Mouse (Mus musculus) liver, embryonic 15.5 days (tissue): ENCODE data around the gene E4f1. TPM values are rescaled to one million over a fixed set of nuclear protein-coding genes. Genes with fewer than 3 reads are reported as not detected.
"Not testable (repeated sequence)": the region's sequence is repeated elsewhere in the genome, so short reads cannot be mapped to it uniquely, and the experiment has no call there.

Experiments used
- ATAC-seq: fragments of 200-750 bp; cut with Nextera tagmentation; 2 replicates; pipeline ENCODE4 v1.8.0; 2017; ENCODE audit warnings: moderate number of reproducible peaks, mild to moderate bottlenecking, moderate library complexity; ENCODE audit not compliant: insufficient read depth
- H3K27ac ChIP-seq: fragments of 300-500 bp; sonication (generic); replicated peaks from 2 replicates; pipeline ENCODE4 v1.5.1; 2015; ENCODE audit warnings: mild to moderate bottlenecking, inconsistent platforms
- H3K27me3 ChIP-seq: fragments of 300-500 bp; sonication (generic); 2 replicates; pipeline ENCODE4 v1.6.1; 2015; ENCODE audit warnings: mild to moderate bottlenecking, inconsistent platforms
- H3K36me3 ChIP-seq: fragments of 300-500 bp; sonication (generic); replicated peaks from 2 replicates; pipeline ENCODE4 v1.6.1; 2015; ENCODE audit warnings: moderate library complexity, mild to moderate bottlenecking, inconsistent platforms
- H3K4me1 ChIP-seq: fragments of 300-500 bp; sonication (generic); replicated peaks from 2 replicates; pipeline ENCODE4 v1.6.1; 2015; ENCODE audit warnings: inconsistent platforms
- H3K4me2 ChIP-seq: fragments of 300-500 bp; sonication (generic); 2 replicates; pipeline ENCODE4 v1.6.1; 2015; ENCODE audit warnings: moderate library complexity, mild to moderate bottlenecking, inconsistent platforms
- H3K4me3 ChIP-seq: fragments of 300-500 bp; sonication (generic); replicated peaks from 2 replicates; pipeline ENCODE4 v1.5.1; 2015; ENCODE audit warnings: mild to moderate bottlenecking, inconsistent platforms
- H3K9ac ChIP-seq: fragments of 300-500 bp; sonication (generic); 2 replicates; pipeline ENCODE4 v1.6.1; 2015; ENCODE audit warnings: moderate library complexity, mild to moderate bottlenecking, inconsistent platforms
- H3K9me3 ChIP-seq: fragments of 300-500 bp; sonication (generic); replicated peaks from 2 replicates; pipeline ENCODE4 v1.6.1; 2016; ENCODE audit warnings: inconsistent platforms
- WGBS: fragments of 180-500 bp; shearing (Covaris S2); methylation state at CpG from one replicate; pipeline ENCODE4 v1.1.7; 2015; ENCODE audit warnings: mixed read lengths; ENCODE audit not compliant: insufficient replicate concordance; 5-methylcytosine and 5-hydroxymethylcytosine counted together
- polyA plus RNA-seq: library from polyadenylated mRNA; unstranded; fragments of >200 nt; fragmentation: Nextera tagmentation; extraction: Ambion mirVana; gene quantifications from 2 replicates; pipeline ENCODE4 v1.2.1, GENCODE M21; 2015

The E4f1 gene
- polyA plus RNA-seq, 1 experiment from 2014 or later = 11.5 TPM

DNA sequence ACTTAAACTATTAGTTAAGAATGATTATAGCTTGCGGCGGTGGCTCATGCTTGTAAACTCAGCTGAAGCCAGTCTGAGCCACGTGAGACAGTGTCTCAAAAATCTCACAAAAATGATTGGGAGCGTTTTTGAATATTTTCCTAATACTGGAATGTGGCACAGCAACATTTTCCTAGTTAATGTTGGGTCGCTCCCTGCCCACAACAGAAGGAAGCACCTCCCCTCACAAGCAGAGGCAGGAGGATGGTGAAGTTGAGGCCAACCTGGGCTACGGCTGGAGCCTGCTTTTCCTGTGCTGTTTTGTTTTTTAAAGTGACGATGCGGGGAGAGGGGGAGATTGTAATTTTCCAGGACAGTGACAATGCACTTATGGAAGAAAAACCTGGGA lies 42.9 kb downstream of the E4f1 start:
- H3K36me3 ChIP-seq = peaks cover 32% of the 10 kb centered on the region
- H3K9me3 ChIP-seq = no peaks in the 10 kb centered on the region
- peak overlapping the region; percentile 83 for H3K4me2 ChIP-seq
- 1% methylated on average over 8 of the region's 8 CpGs for WGBS
- peak overlapping the region; percentile 79 for H3K9ac ChIP-seq
- ATAC-seq = no peak
- peak overlapping the region; percentile 72 for H3K4me3 ChIP-seq
- H3K4me1 ChIP-seq = peaks cover 25% of the 10 kb centered on the region
- H3K27ac ChIP-seq = peak overlapping the region; percentile 92
- no peaks in the 10 kb centered on the region for H3K27me3 ChIP-seq

DNA sequence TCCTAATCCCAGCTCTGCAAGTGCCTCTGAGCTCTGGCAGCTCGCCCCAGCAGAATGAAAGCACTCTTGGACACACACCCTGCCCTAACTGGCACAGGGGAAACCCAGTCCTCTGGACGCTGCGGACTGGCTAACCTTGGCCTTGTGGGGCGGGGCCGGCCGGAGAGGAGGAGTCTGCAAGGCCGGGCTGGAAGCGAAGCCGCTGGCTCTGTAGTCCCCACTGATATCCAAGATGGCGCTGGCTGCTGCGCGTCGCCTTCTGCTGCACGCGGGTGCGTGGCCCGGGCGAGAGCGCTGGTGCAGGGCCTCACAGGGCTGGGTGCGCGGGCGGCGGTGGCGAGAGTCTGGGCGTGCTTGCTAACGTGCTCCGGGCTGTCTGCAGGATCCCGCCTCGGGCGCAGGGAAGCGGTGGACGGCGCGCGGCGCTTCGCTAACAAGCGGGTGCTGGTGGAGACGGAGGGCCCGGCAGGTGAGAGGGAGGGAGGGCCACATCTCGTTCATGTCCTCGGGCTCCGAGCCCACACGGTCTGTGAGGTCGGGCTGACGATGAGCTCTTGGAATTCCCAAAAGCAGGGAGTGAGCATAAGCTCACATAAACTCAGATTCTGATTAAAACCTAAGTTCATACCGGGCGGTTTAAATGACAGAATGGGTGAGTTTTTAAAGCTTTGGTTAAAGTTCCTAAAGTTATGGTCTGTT lies 43.5 kb downstream of the E4f1 start, which contains the start of gene Eci1:
Eci1 (plus strand) TSS at position 171 of the 699 bp plus-strand sequence.
- Histone ChIP-seq H3K4me2 (peak within 1 kb of the TSS; percentile 83), H3K27me3 (no peaks in the 10 kb centered on the region), H3K36me3 (peaks cover 38% of the 10 kb centered on the region), H3K4me3 (peak within 1 kb of the TSS; percentile 72), H3K9ac (peak within 1 kb of the TSS; percentile 79), H3K9me3 (no peaks in the 10 kb centered on the region), H3K4me1 (peaks cover 25% of the 10 kb centered on the region), H3K27ac (peak within 1 kb of the TSS; percentile 92)
- under 1% methylated on average over 48 of the region's 48 CpGs for WGBS
- ATAC-seq = peak; percentile 96

DNA sequence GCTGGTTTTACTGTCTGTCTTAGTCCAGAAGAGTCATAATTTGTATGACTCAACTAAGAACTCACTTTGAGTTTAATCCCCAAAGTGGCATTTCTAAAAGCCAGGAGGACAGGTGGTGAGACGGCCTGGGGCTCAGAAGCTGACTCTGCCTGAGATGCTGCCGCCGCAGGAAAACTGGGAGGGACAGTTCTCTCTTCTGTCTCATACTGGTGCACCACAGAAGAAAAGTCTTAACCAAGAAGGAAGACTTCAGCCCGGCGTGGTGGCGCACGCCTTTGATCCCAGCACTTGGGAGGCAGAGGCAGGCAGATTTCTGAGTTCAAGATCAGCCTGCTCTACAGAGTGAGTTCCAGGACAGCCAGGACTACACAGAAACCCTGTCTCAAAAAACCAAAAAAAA lies 44.2 kb downstream of the E4f1 start:
- H3K4me3 ChIP-seq = peak overlapping the region; percentile 72
- peaks cover 25% of the 10 kb centered on the region for H3K4me1 ChIP-seq
- peak overlapping the region; percentile 79; the same call in 1 of the 2 replicates for H3K9ac ChIP-seq
- peaks cover 45% of the 10 kb centered on the region for H3K36me3 ChIP-seq
- H3K9me3 ChIP-seq = no peaks in the 10 kb centered on the region
- H3K27ac ChIP-seq = peak overlapping the region; percentile 92; the same call in 1 of the 2 replicates
- no peaks in the 10 kb centered on the region for H3K27me3 ChIP-seq
- no peak for ATAC-seq
- 87% methylated on average over 7 of the region's 7 CpGs for WGBS
- peak overlapping the region; percentile 83 for H3K4me2 ChIP-seq

DNA sequence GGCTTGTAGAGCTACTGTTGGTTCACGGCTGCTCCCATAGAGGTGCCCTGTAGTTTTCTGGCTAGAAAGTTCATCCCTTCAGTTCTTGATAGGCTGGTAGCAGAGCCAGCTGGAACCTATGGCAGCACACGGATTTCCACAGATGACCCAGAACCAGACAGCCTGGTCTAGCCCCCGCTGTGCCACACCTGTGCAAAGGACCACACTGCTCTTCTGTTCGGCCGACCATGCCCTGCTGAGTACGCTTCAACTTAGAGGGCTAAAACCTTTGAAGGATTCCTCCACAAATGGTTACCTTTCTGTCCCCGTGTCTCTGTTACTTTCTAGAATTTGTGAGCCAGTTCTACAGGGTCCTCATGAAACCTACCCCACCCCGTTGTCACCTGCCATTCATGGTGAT lies 44.8 kb downstream of the E4f1 start:
- H3K4me2 ChIP-seq, H3K9me3 ChIP-seq, H3K4me3 ChIP-seq, H3K9ac ChIP-seq, H3K27ac ChIP-seq, H3K27me3 ChIP-seq, ATAC-seq: not testable (repeated sequence)
- H3K36me3 ChIP-seq = peaks cover 51% of the 10 kb centered on the region
- H3K4me1 ChIP-seq = peaks cover 25% of the 10 kb centered on the region
- 87% methylated on average over 6 of the region's 8 CpGs for WGBS

DNA sequence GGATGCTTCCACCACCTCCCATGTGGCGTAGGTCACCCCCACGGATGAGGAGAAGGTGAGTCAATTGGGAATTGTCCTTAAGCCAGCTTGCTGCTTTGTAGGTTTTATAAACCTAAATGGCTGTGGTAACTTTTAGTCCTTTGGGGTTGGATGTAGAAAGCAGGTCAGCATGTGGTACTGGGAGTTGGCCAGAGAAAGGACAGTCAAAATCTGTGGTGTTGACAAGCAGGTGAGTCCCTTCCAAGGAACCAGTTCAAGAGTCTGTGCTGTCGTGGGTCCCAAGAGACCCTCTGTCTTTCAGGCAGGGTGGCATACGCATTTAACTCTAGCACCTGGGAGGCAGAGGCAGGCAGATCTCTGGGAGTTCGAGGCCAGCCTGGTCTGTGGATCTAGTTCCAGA lies 45.6 kb downstream of the E4f1 start:
- no peak overlapping the region for H3K27ac ChIP-seq
- no peak overlapping the region for H3K4me3 ChIP-seq
- H3K9ac ChIP-seq = no peak overlapping the region
- peaks cover 25% of the 10 kb centered on the region for H3K4me1 ChIP-seq
- no peak for ATAC-seq
- WGBS = 83% methylated on average over 5 of the region's 5 CpGs
- peaks cover 59% of the 10 kb centered on the region for H3K36me3 ChIP-seq
- no peak overlapping the region for H3K4me2 ChIP-seq
- no peaks in the 10 kb centered on the region for H3K27me3 ChIP-seq
- no peaks in the 10 kb centered on the region for H3K9me3 ChIP-seq

DNA sequence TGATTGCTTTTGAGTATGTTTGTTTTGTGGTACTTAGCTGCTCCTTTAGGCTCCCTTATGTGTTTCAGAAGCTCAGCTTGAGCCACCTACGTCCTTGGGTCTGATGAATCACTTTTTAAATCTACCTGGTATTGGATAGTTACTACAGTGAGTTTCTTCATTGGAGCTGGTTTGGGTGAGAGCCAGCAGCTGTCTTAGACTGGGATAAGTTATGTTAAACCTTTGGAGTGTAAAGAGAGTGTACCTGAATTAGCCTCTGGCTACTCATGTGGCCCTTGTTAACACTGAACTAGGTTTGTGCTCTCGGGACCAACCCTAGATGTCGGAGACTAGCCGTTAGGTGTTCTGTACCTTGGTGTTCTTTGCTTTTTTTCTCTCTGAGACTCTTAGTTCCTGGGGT lies 47.0 kb downstream of the E4f1 start:
- 95% methylated on average over 4 of the region's 4 CpGs for WGBS
- Histone ChIP-seq H3K9me3 (no peaks in the 10 kb centered on the region), H3K9ac (no peak overlapping the region), H3K4me1 (peaks cover 17% of the 10 kb centered on the region), H3K4me3 (no peak overlapping the region), H3K36me3 (peaks cover 73% of the 10 kb centered on the region), H3K27ac (no peak overlapping the region), H3K4me2 (no peak overlapping the region), H3K27me3 (no peaks in the 10 kb centered on the region)
- ATAC-seq = no peak

DNA sequence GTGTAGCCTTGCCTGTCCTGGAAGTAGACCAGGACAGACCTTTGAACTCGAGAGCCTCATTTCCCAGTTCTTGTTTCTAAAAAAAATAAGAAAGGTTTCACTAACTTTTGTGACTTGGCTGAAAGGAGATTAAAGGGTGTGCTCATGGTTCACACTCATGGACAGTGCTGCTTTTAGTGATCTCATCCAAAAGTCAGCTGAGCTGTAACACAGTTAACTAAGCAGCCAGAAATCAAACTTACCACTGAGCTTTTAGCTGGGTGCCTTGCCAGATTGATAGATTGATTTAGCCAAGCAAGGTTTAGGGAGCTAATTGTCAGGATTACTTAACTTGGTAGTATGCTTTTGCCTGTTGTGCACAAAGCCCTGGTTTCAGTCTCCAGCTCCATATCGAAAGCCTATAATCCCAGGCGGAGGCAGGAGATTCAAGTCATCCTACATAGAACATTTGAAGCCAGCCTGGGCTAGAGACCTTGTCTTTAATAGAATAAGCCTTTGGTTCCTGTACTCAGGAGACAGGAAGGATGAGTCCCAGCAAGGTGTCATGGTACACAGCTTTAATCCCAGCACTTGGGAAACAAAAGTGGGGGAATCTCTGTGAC lies 54.0 kb downstream of the E4f1 start:
- no peaks in the 10 kb centered on the region for H3K9me3 ChIP-seq
- H3K27me3 ChIP-seq = no peaks in the 10 kb centered on the region
- no peak for ATAC-seq
- H3K4me1 ChIP-seq = peaks cover 47% of the 10 kb centered on the region
- peak overlapping the region; percentile 79 for H3K4me2 ChIP-seq
- H3K27ac ChIP-seq = peak overlapping the region; percentile 29; the same call in 1 of the 2 replicates
- H3K9ac ChIP-seq = peak overlapping the region; percentile 83
- peak overlapping the region; percentile 90 for H3K4me3 ChIP-seq
- 74% methylated on average over 3 of the region's 3 CpGs for WGBS
- H3K36me3 ChIP-seq = peaks cover 65% of the 10 kb centered on the region

DNA sequence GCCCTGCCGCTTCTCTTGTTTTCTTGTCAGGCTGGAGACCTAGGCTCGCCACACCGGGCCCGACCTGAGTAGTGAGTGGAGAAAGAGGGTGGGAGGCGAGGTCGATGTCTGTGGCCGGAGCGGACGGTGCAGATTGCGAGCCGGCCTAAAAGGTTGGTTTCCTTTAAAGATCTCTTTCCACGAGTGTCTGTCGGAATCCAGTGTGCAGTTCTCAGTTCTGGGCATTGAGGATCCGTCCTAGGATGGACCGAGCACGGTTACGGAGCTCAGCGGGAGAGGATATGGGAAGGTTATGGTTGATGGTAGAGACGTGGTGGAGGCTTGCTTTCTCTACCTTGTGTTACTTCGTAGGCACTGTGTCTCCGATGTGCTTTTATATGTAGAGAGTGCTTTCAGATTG lies 55.1 kb downstream of the E4f1 start:
- Histone ChIP-seq H3K27me3 (no peaks in the 10 kb centered on the region), H3K4me2 (peak overlapping the region; percentile 79), H3K9ac (peak overlapping the region; percentile 83), H3K4me1 (peaks cover 47% of the 10 kb centered on the region), H3K36me3 (peaks cover 65% of the 10 kb centered on the region), H3K4me3 (peak overlapping the region; percentile 90), H3K27ac (peak overlapping the region; percentile 98), H3K9me3 (no peaks in the 10 kb centered on the region)
- WGBS = under 1% methylated on average over 21 of the region's 21 CpGs
- ATAC-seq = no peak

DNA sequence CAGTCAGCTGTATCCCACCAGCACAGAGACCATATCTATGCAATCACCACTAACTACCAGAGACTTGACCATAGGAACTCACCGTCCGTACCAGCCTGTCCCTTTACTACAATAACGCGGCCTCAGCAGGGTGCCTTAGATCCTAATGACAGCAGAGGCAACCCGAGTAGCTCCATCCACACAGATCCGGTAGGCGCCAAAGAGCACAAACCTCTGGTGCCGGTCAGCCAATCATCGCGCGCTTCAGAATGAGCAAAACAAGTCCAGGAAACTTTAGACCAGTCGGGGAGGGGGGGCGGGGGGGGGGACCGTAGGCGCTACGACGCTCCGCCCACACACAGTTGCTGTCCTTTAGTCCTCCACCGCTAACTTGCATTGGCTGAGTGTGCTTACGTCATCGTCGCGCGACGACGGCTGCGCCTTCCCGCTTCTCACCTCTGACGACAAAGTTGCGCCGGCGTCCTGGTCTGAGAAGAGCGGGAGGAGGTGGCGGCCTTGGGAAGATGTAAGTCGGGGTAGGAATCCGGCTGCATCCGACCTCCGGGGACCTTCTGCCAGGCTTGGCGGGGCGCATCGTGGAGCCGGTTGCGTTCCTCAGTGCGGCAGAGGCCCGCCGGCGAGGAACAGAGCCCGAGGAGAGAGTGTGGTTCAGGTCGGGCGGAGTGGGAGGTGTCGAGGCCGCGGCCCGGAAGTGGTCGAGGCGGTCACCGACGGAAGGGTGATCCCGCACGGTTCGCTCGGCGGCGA lies 55.7 kb downstream of the E4f1 start, which contains the start of gene Rnps1:
Rnps1 (plus strand) TSS at position 336 of the 747 bp plus-strand sequence.
- H3K36me3 ChIP-seq = peaks cover 65% of the 10 kb centered on the region
- WGBS = under 1% methylated on average over 64 of the region's 64 CpGs
- peaks cover 47% of the 10 kb centered on the region for H3K4me1 ChIP-seq

DNA sequence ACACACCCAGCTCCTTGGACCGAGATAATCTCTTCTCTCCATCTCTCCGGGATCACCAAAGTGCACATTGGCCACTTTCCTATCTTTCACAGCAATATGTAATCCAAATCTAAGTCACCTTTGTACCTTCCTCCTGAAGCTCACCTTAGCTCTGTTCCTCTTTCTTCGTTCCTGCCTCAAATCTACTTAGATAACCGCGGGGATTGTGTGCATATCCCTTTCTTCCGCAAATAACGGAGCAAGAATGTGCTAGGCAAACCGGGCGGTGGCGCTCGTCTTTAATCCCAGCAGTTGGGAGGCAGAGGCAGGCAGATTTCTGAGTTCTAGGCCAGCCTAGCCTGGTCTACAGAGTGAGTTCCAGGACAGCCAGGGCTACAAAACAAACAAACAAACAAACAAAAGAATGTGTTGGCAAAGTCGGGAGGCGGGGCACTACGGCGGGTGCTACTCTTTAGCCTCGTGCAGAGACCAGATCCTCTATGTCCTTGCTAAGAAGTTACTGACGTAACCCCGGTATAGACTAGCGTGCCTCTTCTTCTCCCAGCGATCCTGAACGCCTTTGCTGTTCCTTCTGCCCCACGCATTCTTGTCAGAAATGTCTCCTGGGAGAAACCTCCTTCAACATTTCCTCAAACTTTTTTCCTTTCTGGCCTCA lies 56.4 kb downstream of the E4f1 start:
- no peaks in the 10 kb centered on the region for H3K9me3 ChIP-seq
- H3K27ac ChIP-seq = peak overlapping the region; percentile 98
- peak overlapping the region; percentile 79 for H3K4me2 ChIP-seq
- 8% methylated on average over 22 of the region's 22 CpGs for WGBS
- peak; percentile 23 for ATAC-seq
- H3K27me3 ChIP-seq = no peaks in the 10 kb centered on the region
- peaks cover 47% of the 10 kb centered on the region for H3K4me1 ChIP-seq
- peaks cover 65% of the 10 kb centered on the region for H3K36me3 ChIP-seq
- peak overlapping the region; percentile 86 for H3K9ac ChIP-seq
- peak overlapping the region; percentile 90 for H3K4me3 ChIP-seq

More for the DNA sequence above, 55.7 kb downstream of the E4f1 start, which contains the start of gene Rnps1:
- Histone ChIP-seq H3K9ac (peak within 1 kb of the TSS; percentile 86), H3K4me2 (peak within 1 kb of the TSS; percentile 79), H3K27me3 (no peaks in the 10 kb centered on the region), H3K9me3 (no peaks in the 10 kb centered on the region), H3K4me3 (peak within 1 kb of the TSS; percentile 90), H3K27ac (peak within 1 kb of the TSS; percentile 98)
- ATAC-seq = peak; percentile 87
